Mouse (Mus musculus) liver, embryonic 11.5 days (tissue): ENCODE data around the gene Tns3. TPM values are rescaled to one million over a fixed set of nuclear protein-coding genes. Genes with fewer than 3 reads are reported as not detected.

Source experiments
- ATAC-seq: fragments of 200-750 bp; cut with Nextera tagmentation; replicated peaks from 2 replicates; pipeline ENCODE4 v1.8.0; 2017; ENCODE audit warnings: moderate number of reproducible peaks, mild to moderate bottlenecking, moderate TSS enrichment, moderate library complexity; ENCODE audit not compliant: low FRiP score
- DNase-seq: peaks from one replicate; pipeline ENCODE4 v3.0.0-alpha.2; 2017; ENCODE audit warnings: low spot score
- H3K27ac ChIP-seq: fragments of 300-500 bp; sonication (generic); 2 replicates; pipeline ENCODE4 v1.5.1; 2014; ENCODE audit warnings: mild to moderate bottlenecking, low read depth, low read length, control low read depth
- H3K27me3 ChIP-seq: fragments of 300-500 bp; sonication (generic); replicated peaks from 2 replicates; pipeline ENCODE4 v1.6.1; 2014; ENCODE audit warnings: low read length, mixed read lengths; ENCODE audit not compliant: control insufficient read depth, insufficient read depth
- H3K36me3 ChIP-seq: fragments of 300-500 bp; sonication (generic); 2 replicates; pipeline ENCODE4 v1.6.1; 2014; ENCODE audit warnings: mild to moderate bottlenecking, low read length, moderate library complexity, mixed read lengths; ENCODE audit not compliant: control insufficient read depth, insufficient read depth
- H3K4me1 ChIP-seq: fragments of 300-500 bp; sonication (generic); replicated peaks from 2 replicates; pipeline ENCODE4 v1.6.1; 2014; ENCODE audit warnings: low read length, mixed read lengths; ENCODE audit not compliant: control insufficient read depth, insufficient read depth
- H3K4me2 ChIP-seq: fragments of 300-500 bp; sonication (generic); 2 replicates; pipeline ENCODE4 v1.6.1; 2014; ENCODE audit warnings: mild to moderate bottlenecking, control low read depth, moderate library complexity
- H3K4me3 ChIP-seq: fragments of 300-500 bp; sonication (generic); 2 replicates; pipeline ENCODE4 v1.5.1; 2014; ENCODE audit warnings: low read depth, low read length, control low read depth
- H3K9ac ChIP-seq: fragments of 300-500 bp; sonication (generic); 2 replicates; pipeline ENCODE4 v1.6.1; 2014; ENCODE audit warnings: low read depth, low read length, control low read depth
- H3K9me3 ChIP-seq: fragments of 300-500 bp; sonication (generic); 2 replicates; pipeline ENCODE4 v1.6.1; 2016; ENCODE audit warnings: low read length, inconsistent platforms, mixed read lengths; ENCODE audit not compliant: control insufficient read depth
- WGBS: fragments of 180-500 bp; shearing (Covaris S2); extraction: QIAGEN DNeasy Blood & Tissue Kit; methylation state at CpG from one replicate; pipeline ENCODE4 v1.1.7; 2014; 5-methylcytosine and 5-hydroxymethylcytosine counted together
- polyA plus RNA-seq: library from polyadenylated mRNA; unstranded; fragments of >200 nt; fragmentation: Nextera tagmentation; extraction: Ambion mirVana; gene quantifications from 2 replicates; pipeline ENCODE4 v1.2.1, GENCODE M21; 2014

Tns3 gene
- polyA plus RNA-seq, 1 experiment from 2014 or later, result 9.8 TPM

DNA sequence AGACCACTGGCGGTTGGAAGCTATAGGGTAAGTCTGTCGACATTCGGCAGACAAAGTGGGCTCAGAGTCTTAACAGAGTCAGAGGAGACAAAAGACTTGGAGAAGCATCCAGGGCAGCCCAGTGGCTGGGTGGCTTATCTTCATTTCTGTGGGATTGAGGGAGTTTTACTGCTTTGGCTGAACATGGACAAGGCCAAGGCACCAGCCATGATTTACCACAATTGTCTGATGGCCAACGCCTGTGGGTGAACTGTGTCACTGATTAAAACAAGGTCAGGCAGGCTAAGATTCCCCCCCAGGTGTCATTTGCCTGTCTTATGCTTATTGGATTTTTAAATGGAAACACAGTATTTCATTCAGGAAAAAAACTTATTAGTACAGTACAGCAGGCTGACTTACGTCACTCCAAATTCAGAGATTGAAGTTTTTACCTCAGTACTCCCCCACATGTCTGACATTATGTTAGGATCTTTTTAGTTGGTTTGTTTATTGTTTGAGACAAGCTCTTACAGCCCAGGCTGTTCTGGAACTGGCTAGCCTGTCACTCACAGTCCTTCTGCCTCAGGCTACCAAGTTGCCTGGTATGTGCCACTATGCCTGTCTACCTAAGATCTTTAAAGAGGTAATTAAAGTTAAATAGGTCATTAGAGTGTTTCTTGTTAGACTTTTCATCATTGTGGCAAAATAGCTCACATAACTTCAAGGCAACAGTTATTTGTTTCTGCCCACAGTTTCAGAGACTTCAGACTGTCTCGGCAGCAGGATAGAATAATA, 11.6 kb upstream of the Tns3 start:
- H3K27ac ChIP-seq, result no peak overlapping the region
- no peak for ATAC-seq
- H3K36me3 ChIP-seq, result no peaks in the 10 kb centered on the region
- no peaks in the 10 kb centered on the region for H3K27me3 ChIP-seq
- H3K4me3 ChIP-seq, result no peak overlapping the region
- H3K9me3 ChIP-seq, result no peaks in the 10 kb centered on the region
- no peaks in the 10 kb centered on the region for H3K4me1 ChIP-seq
- no peak overlapping the region for H3K9ac ChIP-seq
- no peak for DNase-seq
- WGBS, result 84% methylated on average over 6 of the region's 6 CpGs
- H3K4me2 ChIP-seq, result no peak overlapping the region

DNA sequence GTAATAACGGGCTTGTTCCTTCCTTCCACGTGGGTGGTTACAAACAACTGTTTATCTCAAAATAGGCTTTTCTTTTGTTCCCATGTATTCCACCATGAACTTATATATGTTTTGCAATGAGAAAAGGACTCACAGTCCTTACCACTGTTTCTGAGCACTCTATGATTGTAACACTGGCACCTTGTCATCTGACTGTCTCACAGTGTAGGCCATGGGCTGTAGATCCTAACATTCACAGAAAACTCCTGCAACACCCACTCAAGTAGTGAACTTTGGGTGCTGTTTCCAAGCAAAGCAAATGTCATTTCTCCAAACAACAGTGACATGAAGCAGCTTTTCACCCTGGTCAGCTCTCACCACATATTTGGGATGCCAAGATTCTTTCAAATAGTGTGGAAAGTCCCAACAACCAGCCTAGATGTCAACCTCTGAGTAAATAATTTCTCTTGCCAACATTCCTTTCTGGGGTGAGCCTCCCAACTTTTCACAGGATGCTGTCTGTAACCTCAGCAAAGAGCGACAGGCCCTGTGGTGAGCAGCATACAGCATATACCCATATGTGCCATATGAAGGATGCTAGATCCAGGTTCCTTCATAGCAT, 10.3 kb upstream of the Tns3 start:
- Histone ChIP-seq H3K4me1 (no peaks in the 10 kb centered on the region), H3K36me3 (no peaks in the 10 kb centered on the region), H3K9me3 (no peaks in the 10 kb centered on the region), H3K4me2 (no peak overlapping the region), H3K4me3 (no peak overlapping the region), H3K27ac (no peak overlapping the region), H3K9ac (no peak overlapping the region), H3K27me3 (no peaks in the 10 kb centered on the region)
- no peak for ATAC-seq
- DNase-seq, result no peak
- WGBS, result 71% methylated on average over 3 of the region's 3 CpGs

DNA sequence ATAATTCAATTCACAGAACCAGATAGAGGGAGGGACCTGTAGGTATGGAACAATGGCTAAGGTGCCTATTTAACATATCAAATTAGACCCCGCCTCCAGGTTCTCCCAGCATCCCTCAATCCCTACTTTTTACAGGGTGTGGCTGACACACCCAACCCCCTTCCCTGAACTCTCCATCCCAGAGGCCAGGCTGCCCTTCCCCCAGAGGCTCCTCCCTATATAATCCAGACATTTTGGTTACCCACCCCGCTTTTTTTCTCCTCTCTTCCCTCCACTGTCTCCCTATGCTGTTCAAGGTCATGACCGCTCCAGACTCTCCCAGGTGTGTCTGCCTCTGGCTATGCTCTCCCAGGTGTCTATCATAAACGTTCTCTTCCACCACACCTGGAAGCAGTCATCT, 7.4 kb upstream of the Tns3 start:
- Histone ChIP-seq H3K9me3 (no peaks in the 10 kb centered on the region), H3K36me3 (no peaks in the 10 kb centered on the region), H3K9ac (no peak overlapping the region), H3K27me3 (no peaks in the 10 kb centered on the region), H3K4me1 (no peaks in the 10 kb centered on the region), H3K4me2 (no peak overlapping the region), H3K27ac (no peak overlapping the region), H3K4me3 (no peak overlapping the region)
- DNase-seq (no peak), ATAC-seq (no peak)
- 78% methylated on average over 4 of the region's 4 CpGs for WGBS

DNA sequence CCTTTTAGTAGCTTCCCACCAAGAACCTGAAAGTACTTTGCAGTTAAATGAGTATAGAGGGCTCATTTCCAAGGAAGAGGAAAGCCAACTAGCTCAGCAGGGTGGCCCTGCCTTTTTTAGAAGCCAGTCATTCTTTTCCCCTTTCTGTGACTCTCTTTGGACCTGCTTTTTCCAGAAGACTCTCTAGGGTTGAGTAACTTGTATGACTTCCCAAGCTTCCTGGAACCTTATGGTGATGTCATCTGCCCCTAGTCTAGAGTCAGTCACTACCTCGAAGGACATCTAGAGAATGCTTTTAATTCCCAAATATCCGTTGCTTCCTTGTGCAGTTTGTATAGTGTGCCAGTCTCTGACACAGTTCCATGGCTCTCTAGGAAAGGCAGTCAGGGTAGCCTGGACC, 4.8 kb upstream of the Tns3 start:
- no peaks in the 10 kb centered on the region for H3K9me3 ChIP-seq
- H3K27me3 ChIP-seq, result peaks cover 7% of the 10 kb centered on the region
- no peak overlapping the region for H3K27ac ChIP-seq
- no peak overlapping the region for H3K4me2 ChIP-seq
- H3K4me3 ChIP-seq, result no peak overlapping the region
- H3K9ac ChIP-seq, result no peak overlapping the region
- H3K4me1 ChIP-seq, result no peaks in the 10 kb centered on the region
- ATAC-seq, result no peak
- WGBS, result 77% methylated on average over 2 of the region's 2 CpGs
- DNase-seq, result no peak
- H3K36me3 ChIP-seq, result no peaks in the 10 kb centered on the region

DNA sequence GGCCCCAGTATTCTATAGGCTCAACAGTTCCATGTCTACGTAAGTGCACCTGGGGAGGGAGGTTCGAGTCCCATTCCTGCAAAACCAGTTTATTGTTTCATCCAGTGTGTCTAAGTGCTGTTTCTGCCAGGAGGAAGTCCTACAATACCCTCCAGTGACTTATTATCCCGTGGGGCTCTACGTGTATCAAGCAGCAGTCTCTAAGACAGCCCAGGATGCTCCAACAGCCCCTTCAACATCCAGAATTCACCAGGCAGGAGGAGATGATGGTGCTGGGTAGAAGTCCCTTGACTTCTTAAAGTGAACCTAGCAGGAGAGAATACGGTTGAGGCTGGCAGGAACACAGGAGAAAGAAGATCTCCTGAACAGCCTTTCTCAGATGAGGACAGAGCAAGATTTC, 462 bp upstream of the Tns3 start:
- Histone ChIP-seq H3K4me1 (peaks cover 5% of the 10 kb centered on the region), H3K9ac (peak overlapping the region; percentile 82; the same call in 1 of the 2 replicates), H3K4me3 (peak overlapping the region; percentile 76), H3K36me3 (no peaks in the 10 kb centered on the region), H3K27me3 (peaks cover 7% of the 10 kb centered on the region), H3K27ac (no peak overlapping the region), H3K4me2 (peak overlapping the region; percentile 94), H3K9me3 (no peaks in the 10 kb centered on the region)
- 46% methylated on average over 5 of the region's 5 CpGs for WGBS
- DNase-seq, result no peak
- no peak for ATAC-seq

DNA sequence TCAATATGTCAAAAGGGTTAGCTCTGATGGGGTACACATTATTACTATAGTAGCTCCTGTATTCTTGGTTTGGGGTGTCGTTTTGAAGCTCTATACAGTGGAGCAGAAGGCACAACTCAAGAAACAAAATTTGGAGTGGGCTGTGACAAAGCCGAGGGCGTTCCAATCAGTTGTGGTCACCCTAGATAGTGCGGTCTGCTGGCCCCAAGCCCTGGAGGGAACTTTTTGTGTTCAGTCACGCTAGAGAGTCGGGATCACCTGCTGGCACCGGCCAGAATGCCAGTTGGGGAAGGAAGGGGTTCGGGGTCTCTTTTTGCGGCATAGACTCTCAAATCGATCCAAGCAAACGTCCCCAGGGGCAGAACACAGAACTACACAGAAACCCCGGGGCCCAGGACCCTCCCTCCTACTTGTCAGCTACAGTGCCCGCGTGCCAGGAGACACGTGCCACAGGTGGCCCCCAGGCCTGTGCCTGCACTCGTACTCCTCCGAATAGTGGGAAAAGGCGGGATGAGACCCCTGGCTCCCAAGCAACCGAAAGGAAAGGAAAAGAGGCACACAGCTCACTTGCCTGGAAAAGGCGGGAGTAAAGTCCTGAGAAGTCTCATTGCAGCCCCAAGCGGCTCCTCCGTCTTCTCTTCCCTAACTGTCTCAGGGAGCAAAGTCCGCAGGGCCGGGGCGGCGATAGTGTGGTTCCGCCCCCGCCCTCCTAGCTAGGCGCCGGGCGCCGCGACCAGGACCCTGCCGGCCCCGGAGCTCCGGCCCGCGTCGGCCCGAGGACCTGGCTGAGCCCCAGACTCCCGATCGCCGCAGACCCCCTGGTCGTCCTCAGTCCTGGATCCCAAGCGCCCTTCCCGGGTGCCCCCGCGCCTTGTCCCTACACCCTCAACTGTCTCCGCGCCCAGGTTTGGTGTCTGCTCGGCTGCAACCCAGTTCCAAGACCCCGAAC, 617 bp downstream of the Tns3 start:
- peak; percentile 77 for ATAC-seq

DNA sequence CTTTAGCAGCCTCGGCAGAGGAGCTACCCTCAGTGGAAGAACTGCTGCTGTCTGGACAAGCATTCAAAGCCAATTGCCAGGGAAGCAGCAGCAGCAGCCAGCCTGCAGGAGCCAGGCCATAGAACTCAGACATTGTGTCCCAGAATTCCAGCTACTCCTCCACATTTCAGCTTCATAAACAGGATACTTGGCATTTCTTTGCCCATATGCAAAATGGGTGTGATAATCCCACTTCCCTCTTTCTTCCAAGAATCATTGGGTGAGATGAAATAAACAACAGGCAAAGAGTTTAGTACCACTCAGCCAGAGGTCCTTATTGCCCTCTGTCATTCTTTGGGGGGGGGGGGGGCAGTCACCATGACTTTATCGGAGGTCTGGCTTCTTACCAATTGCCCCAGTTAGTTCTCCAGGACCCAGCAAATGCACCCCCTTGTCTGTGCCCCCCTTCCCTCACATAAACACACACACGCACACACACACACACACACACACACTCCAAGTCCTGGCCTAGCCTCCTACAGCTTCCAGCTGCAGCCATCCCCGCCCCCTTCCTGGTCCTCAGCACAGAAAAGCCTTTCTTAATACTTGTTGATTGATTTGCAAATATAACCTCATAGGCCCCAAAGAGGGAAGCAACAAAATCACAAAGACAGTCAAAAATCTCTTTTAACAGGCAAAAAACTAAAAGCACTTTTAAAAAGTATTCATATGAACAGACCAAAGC, 1.5 kb downstream of the Tns3 start:
- Histone ChIP-seq H3K4me3 (peak overlapping the region; percentile 76), H3K27ac (no peak overlapping the region), H3K9me3 (no peaks in the 10 kb centered on the region), H3K27me3 (peaks cover 7% of the 10 kb centered on the region), H3K9ac (peak overlapping the region; percentile 43; the same call in 1 of the 2 replicates), H3K4me1 (peaks cover 11% of the 10 kb centered on the region), H3K4me2 (peak overlapping the region; percentile 94), H3K36me3 (no peaks in the 10 kb centered on the region)
- no peak for DNase-seq
- 68% methylated on average over 4 of the region's 4 CpGs for WGBS
- no peak for ATAC-seq

More for the DNA sequence above, 617 bp downstream of the Tns3 start:
- Histone ChIP-seq H3K36me3 (no peaks in the 10 kb centered on the region), H3K9ac (peak overlapping the region; percentile 82), H3K27ac (peak overlapping the region; percentile 75), H3K27me3 (peaks cover 7% of the 10 kb centered on the region), H3K9me3 (no peaks in the 10 kb centered on the region), H3K4me3 (peak overlapping the region; percentile 76), H3K4me1 (peaks cover 11% of the 10 kb centered on the region), H3K4me2 (peak overlapping the region; percentile 94)
- under 1% methylated on average over 52 of the region's 52 CpGs for WGBS
- peak; percentile 77 for DNase-seq

DNA sequence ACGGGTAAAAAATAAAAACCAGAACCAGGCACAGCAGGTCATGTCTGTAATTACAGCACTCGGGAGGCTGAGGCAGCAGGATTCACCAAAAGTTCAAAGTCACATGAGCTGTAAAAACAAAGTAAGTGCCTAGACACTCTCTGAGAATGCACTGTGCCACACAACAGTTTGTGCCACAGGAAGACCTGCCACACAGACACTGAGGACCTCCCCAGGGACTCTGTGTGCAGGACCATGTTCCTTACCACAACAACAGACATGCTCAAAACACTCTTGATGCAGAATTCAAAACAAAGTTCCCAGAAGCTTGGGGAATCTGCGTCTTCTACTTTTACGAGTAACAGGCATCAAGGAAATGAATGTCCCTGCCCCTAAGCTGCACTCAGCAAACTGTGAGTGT, 3.4 kb downstream of the Tns3 start:
- peaks cover 7% of the 10 kb centered on the region for H3K27me3 ChIP-seq
- DNase-seq (no peak), ATAC-seq (no peak)
- peaks cover 11% of the 10 kb centered on the region for H3K4me1 ChIP-seq
- no peak overlapping the region for H3K27ac ChIP-seq
- 67% methylated on average over 4 of the region's 4 CpGs for WGBS
- no peak overlapping the region for H3K9ac ChIP-seq
- H3K4me2 ChIP-seq, result no peak overlapping the region
- no peaks in the 10 kb centered on the region for H3K9me3 ChIP-seq
- no peaks in the 10 kb centered on the region for H3K36me3 ChIP-seq
- no peak overlapping the region for H3K4me3 ChIP-seq
